Mouse (Mus musculus) frontal cortex, postnatal 36 days (tissue): ENCODE results near the gene Smr3a.

Source experiments
- DNase-seq, 2 experiments: peaks; one replicate each; pipeline ENCODE4 v3.0.0; 2022; ENCODE audit warnings: low spot score in 2 of 2

Gene Smr3a

DNA sequence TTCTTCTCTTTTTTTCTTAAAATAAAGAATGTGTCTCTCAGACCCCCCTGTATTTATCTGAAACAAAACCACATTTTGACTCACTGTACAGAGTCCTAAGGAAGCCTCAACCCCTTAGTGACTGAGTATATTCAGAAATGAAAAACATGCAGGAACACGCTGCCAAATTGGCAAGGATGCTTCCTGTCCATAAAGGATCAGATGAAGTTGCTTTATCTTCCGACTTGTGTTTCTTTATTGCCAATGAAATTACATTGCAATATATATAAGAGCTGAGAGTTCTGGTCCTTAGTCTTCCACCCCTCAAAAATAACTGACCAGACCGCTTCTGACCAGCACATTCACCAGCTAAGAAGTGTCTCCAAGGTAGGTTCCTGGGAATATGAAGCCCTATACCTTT lies at the start of gene Smr3a:
Gene Smr3a, plus strand, starts transcription at position 301 of the 400 bp plus-strand sequence.
- DNase-seq = no peak

DNA sequence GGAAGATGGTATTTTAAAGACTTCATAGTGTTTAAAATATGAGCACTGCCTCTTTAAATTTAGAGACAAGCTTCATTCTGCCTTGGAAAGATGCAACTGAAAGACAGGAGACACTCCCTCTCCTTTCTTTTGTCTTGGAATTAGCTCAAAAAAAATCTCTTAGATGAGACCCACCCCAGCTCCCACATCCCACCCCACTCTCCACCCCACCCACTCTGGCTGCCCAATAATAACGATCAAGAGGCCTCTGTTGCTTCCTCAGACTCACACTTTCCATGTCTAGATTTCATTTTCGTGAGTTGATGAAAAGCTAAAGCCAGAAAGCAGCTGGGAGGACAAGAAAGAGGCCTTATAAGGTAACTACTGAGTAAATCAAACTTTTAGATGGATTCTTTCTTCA lies 33.1 kb upstream of the Smr3a start, which contains the start of the genes 2310003L06Rik and Gm28434:
Gene 2310003L06Rik, plus strand, starts transcription at position 259 of the 400 bp plus-strand sequence.
Gene Gm28434, plus strand, starts transcription at position 317 of the 400 bp plus-strand sequence.
- DNase-seq = no peak

DNA sequence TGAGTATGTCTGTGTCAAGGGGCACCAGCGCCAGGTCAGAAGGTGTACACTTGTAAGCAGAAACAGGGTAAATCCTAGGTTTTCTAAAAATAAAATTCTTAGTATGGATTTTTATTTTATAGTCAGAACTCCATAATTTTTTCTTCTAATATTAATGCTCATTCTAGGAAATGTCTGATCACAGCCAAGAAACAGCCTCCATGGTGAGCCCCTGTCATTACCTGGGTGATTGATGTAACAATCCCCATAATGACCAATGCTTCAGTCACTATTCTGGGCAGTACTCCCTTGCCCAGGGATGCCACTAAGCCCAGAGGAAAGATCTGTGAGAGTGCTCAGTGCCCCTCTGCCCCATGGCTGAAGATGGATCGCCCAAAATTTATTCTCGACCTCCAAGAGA lies 23.2 kb upstream of the Smr3a start, which contains the start of gene Cabs1:
Gene Cabs1, plus strand, starts transcription at position 301 of the 400 bp plus-strand sequence.
- DNase-seq = no peak

DNA sequence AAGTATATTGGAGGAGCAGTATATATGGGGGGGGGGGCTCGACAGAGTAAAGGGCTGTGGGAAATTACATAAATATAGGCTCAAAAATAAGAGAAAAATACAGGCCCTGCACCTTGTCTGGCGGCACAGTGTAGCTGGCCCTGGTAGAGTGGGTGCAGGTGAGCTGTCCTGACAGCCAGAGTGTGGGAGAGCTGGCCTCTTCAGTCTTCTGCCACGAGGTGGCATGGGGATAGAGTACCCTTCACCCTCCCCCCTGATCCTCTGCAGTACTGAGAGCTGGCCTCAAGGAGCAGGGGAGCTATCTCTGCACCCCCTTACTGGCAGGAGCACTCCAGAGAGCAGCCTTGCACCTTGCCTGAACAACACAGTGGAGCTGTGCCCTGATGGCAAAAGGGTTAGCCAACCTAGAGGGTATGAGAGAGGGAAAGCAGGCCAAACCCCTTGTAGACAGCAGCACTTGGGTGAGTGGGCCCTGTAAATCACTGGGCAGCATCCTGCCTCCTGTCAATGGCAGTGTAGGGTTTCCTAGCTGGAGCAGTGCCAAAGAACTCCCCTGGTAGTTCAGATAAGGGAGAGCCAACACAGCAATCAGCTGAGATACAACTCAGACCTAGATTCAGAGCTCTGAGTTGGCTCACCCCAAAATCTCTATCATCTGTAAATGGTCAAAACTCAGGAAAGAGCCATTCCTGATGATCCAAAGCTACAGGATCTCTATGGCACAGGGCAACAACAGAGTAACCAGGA lies 19.7 kb upstream of the Smr3a start:
- DNase-seq = no peak

DNA sequence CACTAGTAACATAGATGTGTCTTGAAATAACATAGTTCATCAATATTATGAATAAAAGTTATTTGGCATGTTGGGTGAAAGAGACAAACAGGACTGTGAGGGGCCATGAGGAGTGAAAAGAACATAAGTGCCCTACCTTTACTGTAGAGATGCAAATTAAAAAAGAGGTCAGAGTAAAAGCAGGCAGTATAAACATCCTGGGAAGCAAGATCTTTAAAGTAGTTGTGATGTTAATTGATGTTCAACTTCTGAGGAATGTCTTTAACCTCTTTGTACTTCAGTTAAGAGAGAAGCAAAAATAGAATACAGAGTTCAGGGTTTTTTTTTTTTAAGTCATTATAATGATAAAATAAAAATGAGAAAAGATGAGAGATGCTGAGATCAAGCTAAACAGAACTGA lies 2.9 kb downstream of the Smr3a start:
- DNase-seq = no peak
